Mouse (Mus musculus) lung, postnatal 10 days (tissue): ENCODE results near the gene Gper1.

Experiments used
- DNase-seq: peaks from one replicate; pipeline ENCODE4 v3.0.0; 2021

Gene Gper1

DNA sequence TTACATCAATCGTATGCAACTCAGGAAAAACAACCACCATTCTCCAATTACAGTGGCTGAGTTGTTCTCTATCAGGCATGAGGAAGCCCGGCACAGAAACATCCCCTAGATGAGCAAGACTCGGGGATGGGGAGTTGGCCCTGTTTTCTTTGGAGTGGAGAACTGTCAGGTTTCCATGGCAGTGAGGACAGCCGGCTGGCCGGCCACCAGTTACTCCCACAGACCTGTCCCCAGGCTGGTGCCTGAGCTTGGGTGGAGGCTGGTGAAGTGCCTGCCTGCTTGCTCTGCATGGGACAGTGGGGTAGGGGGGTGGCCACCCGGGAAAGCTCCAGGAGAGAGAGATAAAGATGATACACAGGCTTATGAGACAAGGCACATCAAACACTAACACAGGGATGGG, 25.1 kb downstream of the Gper1 start:
- peak; percentile 34 for DNase-seq

- DNase-seq, result peak; percentile 84
These were observed 26.3 kb downstream of the Gper1 start for GRCm38 (mm10) chr5:139449161-139449791.

- DNase-seq, result peak; percentile 36
These were observed 27.0 kb downstream of the Gper1 start for GRCm38 (mm10) chr5:139449926-139450325.

DNA sequence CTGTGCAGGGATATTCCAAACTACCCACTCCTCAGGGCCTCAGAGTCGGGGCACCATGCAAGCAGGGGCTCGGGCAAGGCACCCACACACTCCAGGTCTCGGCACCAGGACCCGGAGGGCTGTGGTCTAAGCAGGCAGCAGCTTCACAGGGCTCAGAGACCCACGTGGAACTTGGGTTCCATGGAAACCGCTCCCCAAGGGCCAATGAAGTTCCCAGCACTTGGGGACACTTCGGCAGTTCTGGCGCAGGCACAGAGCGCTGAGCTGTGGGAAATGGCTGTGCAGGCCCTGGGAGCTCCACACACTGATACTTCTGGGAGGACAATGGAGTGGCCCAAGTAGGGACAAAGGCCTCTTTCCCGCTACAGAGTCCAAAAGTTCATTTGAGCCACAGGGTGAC, 30.1 kb downstream of the Gper1 start:
- DNase-seq, result no peak

GRCm38 (mm10) chr5:139455166-139455565, 32.2 kb downstream of the Gper1 start:
- DNase-seq, result no peak

- DNase-seq, result no peak
These were observed 34.3 kb downstream of the Gper1 start for GRCm38 (mm10) chr5:139457241-139457640.

DNA sequence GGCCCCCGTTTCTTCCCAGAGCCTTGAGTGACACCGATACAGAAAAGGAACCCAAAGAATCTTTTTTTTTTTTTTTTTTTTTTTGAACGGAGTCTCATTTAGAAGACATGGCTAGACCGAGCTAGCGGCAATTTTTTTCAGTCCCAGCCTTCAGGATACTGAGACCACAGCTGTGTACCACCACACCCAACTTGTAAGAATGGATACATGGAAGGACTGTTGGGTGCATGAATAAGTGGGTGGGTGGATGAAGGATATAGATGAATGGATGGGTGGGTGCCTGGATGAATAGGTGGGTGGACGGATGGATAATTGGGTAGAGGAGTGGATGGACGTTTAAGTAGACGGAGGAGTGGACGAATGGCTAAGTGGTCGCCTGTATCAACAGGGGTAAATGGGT, 37.0 kb downstream of the Gper1 start:
- no peak for DNase-seq

- DNase-seq, result peak; percentile 99
These were observed 37.6 kb downstream of the Gper1 start, which contains the start of gene 3110082I17Rik for GRCm38 (mm10) chr5:139460384-139461067. TSS of gene 3110082I17Rik (minus strand) at chr5:139460527.

DNA sequence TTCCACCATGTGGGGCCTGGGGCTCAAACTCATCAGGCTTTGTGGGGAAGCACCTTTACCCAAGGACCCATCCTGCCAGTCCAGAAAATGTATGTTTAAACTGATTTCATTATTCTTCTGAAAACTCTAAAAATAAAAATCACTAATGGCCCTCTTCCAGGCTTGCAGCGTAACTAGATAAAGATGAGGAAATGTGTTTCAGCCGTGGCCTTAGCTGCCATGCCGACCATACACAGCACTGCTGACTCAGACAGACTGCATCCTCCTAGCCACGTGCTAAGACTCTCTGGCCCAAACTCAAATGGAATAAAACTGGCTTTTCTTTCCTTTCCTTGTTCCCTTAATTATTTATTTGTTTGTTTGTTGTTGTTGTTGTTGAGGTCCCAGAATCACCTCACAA, 41.9 kb downstream of the Gper1 start:
- DNase-seq, result no peak

GRCm38 (mm10) chr5:139466373-139466772, 43.4 kb downstream of the Gper1 start:
- no peak for DNase-seq

DNA sequence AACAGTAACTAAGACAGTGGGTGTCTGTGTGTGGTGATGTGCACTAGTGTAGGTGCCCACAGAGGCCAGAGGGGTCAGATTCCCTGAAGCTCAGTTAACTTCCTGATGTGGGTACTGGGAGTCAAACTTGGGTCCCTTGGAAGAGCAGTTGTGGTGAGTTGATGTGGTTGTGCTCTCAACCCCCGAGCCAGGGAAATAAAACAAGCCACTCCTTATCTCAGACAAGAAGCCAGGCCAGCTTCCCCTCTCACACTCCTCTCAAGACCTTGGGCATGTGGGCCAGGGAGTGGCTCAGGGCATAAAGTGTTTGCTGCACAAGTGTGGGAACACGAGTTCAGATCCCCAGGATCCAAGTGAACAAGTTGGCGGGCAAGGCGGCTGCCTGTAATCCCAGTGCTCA, 43.9 kb downstream of the Gper1 start:
- DNase-seq, result no peak

DNA sequence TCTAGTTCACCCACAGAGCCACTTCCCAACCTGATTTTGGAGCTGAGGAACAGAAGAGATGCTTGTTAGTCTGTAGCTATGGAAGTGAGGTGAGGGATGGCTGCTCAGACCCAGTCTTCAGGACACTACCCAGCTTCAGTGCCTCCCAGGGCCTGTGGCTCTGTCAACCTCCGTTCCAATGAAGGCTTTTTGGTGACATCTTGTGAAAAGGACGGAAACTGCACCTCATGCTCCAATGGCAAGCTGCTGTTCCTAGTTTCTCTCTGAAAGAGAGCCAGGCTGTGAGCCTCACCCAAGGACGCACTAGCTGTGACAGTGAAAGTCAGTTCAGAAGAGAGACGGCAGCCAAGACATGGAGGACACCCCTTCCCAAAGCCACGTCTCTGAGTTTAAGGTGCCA, 45.0 kb downstream of the Gper1 start:
- peak; percentile 71 for DNase-seq

DNA sequence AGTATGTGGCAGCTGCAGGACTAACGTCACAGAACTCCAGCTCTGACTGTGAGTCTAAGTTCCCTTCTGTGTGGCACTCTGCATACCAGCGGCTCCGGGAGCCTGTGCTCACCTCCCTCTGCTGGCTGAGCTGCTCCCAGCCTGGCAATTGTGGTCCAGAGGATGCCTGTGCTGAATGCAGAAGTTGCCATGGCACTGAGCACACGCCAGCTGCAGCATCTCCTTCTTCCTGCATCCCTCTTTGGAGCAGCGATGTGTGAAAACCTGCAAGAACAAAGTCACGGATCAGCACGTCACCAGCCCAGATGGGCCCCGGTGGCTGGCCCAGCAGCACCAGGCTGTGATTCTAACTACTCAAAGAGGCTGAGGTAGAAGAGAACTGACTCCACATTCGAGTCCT, 51.8 kb downstream of the Gper1 start:
- no peak for DNase-seq
